Mouse (Mus musculus): ENCODE data around the gene Tbpl1. TPM values are rescaled to one million over a fixed set of nuclear protein-coding genes. Genes with fewer than 3 reads are reported as not detected.

The Tbpl1 gene
- polyA plus RNA-seq, 1 experiment from 2014 or later: 107 TPM

DNA sequence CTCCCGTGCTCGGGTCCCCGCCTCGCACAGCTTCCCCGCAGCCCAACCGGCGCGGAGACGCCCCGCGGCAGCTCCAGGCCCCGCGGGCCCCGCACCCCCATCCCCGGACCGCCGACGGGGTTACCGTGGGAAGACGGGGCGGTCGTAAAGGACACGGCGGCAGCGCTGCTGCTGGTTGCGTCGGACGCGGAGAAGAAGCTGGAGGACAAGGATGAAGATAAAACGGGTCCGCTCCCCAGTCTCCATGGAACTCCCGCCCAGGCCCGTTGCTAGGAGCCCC is 806 bp downstream of the Tbpl1 start:
- Histone ChIP-seq H3K9me3 (no peaks in the 10 kb centered on the region), H3K36me3 (no peaks in the 10 kb centered on the region), H3K27ac (replicated peaks) (peak overlapping the region; percentile 97), H3K4me2 (replicated peaks) (peak overlapping the region; percentile 86; the same call in 1 of the 2 replicates), H3K4me1 (peaks cover 44% of the 10 kb centered on the region), H3K27me3 (no peaks in the 10 kb centered on the region), H3K9ac (replicated peaks) (peak overlapping the region; percentile 76), H3K4me3 (peak overlapping the region; percentile 67)
- no peak for ATAC-seq (replicated peaks)
- under 1% methylated on average over 33 of the region's 33 CpGs for WGBS

DNA sequence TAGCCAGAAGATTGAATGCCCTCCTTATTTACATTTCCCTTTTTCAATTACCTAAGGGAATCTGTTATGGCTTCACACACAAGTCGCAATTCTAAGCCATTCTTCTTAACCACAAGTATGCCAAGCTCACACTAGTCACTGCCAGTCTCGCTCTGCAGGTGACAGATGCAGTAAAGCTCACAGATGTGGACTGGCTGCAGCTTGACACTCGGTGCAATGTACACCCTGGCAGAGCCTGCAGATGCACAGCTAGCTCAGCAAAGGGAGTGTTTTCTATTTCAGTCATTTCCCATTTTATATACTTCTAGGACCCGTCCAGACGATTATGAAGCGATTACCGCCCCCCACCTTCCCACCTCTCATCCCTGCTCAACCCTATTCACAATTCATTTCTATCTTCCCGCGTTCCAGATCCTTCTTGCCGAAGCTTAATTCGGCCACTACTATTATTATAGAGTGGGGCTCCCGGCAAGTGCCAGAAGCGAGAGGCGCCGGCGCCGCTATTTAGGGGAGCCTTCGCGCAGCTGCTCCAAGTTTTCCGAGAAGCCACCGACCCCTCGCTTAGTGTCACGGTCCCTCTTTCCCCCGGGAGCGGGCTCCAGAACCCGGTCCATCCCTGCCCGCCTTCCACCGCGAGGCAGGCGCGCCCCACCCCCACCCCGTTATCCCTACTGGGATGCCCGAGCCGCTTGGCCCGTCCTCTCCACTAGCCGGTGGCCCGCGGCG is 1.3 kb downstream of the Tbpl1 start:
- WGBS: under 1% methylated on average over 35 of the region's 39 CpGs
- ATAC-seq (replicated peaks): peak; percentile 78

DNA sequence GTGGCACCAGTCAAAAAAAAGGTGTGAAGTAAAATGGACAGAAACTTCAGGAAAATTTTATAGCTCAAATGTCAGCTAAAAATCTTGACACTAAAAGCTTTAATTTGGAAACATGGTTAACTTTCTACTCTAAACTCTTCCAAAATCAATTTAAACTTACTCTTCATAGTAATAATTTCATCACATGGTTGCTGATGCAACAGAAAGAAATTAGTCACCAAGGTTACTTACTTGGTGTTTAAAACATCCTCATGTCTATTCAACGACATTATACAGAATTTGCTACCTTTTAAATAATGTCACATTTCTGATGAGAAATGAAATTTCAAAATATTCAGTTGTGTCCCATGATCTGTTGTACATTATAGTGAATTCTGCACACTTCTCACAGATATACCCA is 3.5 kb downstream of the Tbpl1 start:
- no peak overlapping the region for H3K27ac ChIP-seq (replicated peaks)
- H3K36me3 ChIP-seq: no peaks in the 10 kb centered on the region
- H3K9ac ChIP-seq (replicated peaks): no peak overlapping the region
- no peaks in the 10 kb centered on the region for H3K27me3 ChIP-seq
- H3K4me3 ChIP-seq: no peak overlapping the region
- no peaks in the 10 kb centered on the region for H3K9me3 ChIP-seq
- 92% methylated on average over 1 of the region's 1 CpGs for WGBS
- peaks cover 49% of the 10 kb centered on the region for H3K4me1 ChIP-seq
- no peak for ATAC-seq (replicated peaks)
- H3K4me2 ChIP-seq (replicated peaks): no peak overlapping the region

More for the DNA sequence above, 1.3 kb downstream of the Tbpl1 start:
- H3K4me3 ChIP-seq: peak overlapping the region; percentile 67
- H3K9me3 ChIP-seq: no peaks in the 10 kb centered on the region
- H3K9ac ChIP-seq (replicated peaks): peak overlapping the region; percentile 76
- no peaks in the 10 kb centered on the region for H3K27me3 ChIP-seq
- H3K4me1 ChIP-seq: peaks cover 44% of the 10 kb centered on the region
- H3K36me3 ChIP-seq: no peaks in the 10 kb centered on the region
- peak overlapping the region; percentile 97 for H3K27ac ChIP-seq (replicated peaks)
- H3K4me2 ChIP-seq (replicated peaks): peak overlapping the region; percentile 86

DNA sequence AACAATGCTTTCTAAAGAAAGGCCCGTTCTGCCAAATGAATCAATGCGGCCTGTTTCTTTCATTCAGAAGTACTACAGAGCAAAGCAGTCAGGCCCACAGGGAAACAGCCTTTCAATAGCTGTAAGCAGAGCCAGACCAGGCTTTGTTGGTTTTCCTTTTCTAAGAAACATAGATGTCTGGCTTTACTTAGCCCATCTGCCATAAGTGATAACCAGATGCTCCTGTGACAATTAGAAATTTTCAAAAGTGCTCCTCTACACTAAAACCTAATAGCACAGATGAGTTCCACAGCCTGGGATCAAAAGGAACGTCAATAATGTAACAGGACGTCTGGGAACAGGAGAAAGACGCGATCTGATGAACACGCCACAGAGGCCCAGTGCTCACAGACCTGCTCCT is 5.4 kb downstream of the Tbpl1 start:
- WGBS: 42% methylated on average over 7 of the region's 7 CpGs
- H3K4me3 ChIP-seq: no peak overlapping the region
- H3K27ac ChIP-seq (replicated peaks): peak overlapping the region; percentile 21; the same call in 1 of the 2 replicates

DNA sequence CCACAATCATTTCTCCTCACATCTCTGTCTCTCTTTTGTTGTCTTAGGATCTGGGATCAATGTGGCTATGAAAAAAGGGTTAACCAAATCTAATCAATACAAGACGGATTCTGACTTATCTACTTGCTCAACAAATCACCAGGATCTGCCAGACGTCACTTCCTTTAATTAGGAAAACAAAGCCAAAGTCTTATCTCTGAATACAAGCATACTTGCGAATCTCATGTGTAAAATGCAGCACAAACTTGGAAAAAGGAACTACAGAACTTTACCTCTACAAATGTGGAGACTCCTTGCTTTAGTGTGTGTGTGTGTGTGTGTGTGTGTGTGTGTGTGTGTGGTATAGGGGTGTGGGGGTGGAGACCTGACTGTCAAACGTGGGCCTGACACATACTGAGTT is 6.6 kb downstream of the Tbpl1 start:
- whole genome bisulfite sequencing: 64% methylated on average over 4 of the region's 4 CpGs

More for the DNA sequence above, 5.4 kb downstream of the Tbpl1 start:
- H3K4me1 ChIP-seq: peaks cover 44% of the 10 kb centered on the region
- no peaks in the 10 kb centered on the region for H3K27me3 ChIP-seq
- no peak for ATAC-seq (replicated peaks)
- no peak overlapping the region for H3K4me2 ChIP-seq (replicated peaks)
- H3K36me3 ChIP-seq: no peaks in the 10 kb centered on the region
- no peak overlapping the region for H3K9ac ChIP-seq (replicated peaks)
- no peaks in the 10 kb centered on the region for H3K9me3 ChIP-seq

DNA sequence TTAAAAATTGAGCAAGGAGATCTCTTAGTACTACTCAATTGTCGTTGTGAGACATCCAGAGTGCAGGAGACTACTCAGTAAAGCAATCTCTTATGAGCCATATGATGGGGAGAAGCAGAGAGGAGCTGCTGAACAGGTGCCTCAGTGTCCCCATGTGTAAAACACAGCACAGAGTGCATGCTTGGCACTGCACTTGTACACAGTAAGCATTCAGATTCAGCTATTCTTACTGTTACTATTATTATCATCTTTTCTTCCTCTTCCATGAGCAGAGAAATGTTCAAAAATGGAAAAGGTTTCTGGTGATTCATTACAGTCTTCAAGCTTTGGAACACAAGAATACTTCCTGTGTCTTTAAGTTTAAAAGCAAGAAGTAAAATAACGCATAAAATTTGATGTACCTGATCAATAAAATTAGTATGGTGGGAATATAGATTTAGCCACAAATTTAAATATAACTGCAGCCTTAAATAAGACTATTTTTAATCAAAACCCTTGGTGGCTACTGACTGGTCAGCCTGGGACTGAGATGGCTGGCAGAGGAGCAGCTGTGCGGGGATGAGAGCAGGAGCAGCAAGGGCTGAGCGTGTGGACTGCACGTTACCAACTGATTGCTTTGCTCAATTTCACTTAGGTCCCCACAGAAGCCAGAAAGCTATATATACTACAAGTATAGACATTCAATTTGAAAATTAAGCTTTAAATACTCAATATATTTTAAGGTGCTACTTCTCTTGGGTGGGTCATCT is 10.8 kb downstream of the Tbpl1 start:
- Histone ChIP-seq H3K9me3 (no peaks in the 10 kb centered on the region), H3K4me1 (peaks cover 6% of the 10 kb centered on the region), H3K36me3 (no peaks in the 10 kb centered on the region), H3K27me3 (no peaks in the 10 kb centered on the region), H3K27ac (replicated peaks) (no peak overlapping the region), H3K9ac (replicated peaks) (no peak overlapping the region), H3K4me3 (no peak overlapping the region), H3K4me2 (replicated peaks) (no peak overlapping the region)
- no peak for ATAC-seq (replicated peaks)
- 91% methylated on average over 5 of the region's 5 CpGs for WGBS

More for the DNA sequence above, 6.6 kb downstream of the Tbpl1 start:
- Histone ChIP-seq H3K27ac (replicated peaks) (no peak overlapping the region), H3K9ac (replicated peaks) (no peak overlapping the region), H3K9me3 (no peaks in the 10 kb centered on the region), H3K4me1 (peaks cover 42% of the 10 kb centered on the region), H3K27me3 (no peaks in the 10 kb centered on the region), H3K4me2 (replicated peaks) (no peak overlapping the region), H3K4me3 (no peak overlapping the region), H3K36me3 (no peaks in the 10 kb centered on the region)
- ATAC-seq (replicated peaks): no peak

DNA sequence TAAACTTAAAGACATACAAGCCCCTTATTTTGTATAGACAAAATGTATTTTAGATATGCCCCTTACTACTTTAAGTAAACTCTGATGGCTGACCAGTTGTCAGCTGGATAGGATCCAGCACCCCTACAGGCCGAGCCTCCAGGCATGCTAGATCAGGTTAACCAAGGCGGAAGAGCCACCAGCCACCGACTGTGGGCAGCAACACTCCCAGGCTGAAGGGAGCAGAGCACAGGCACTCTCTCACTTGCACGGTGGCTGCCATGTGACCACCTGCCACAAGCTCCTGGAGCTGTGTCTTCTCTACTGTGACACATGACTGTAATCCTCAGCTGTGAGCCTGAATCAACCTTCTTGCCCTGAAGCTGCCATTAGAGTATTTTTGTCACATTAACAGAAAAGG is 13.3 kb downstream of the Tbpl1 start:
- H3K4me3 ChIP-seq: no peak overlapping the region
- H3K4me2 ChIP-seq (replicated peaks): no peak overlapping the region
- no peak overlapping the region for H3K27ac ChIP-seq (replicated peaks)
- no peaks in the 10 kb centered on the region for H3K9me3 ChIP-seq
- WGBS: 53% methylated on average over 4 of the region's 4 CpGs
- no peaks in the 10 kb centered on the region for H3K36me3 ChIP-seq
- no peaks in the 10 kb centered on the region for H3K27me3 ChIP-seq
- no peaks in the 10 kb centered on the region for H3K4me1 ChIP-seq
- ATAC-seq (replicated peaks): no peak; the same call in 1 of the 2 replicates
- H3K9ac ChIP-seq (replicated peaks): no peak overlapping the region

DNA sequence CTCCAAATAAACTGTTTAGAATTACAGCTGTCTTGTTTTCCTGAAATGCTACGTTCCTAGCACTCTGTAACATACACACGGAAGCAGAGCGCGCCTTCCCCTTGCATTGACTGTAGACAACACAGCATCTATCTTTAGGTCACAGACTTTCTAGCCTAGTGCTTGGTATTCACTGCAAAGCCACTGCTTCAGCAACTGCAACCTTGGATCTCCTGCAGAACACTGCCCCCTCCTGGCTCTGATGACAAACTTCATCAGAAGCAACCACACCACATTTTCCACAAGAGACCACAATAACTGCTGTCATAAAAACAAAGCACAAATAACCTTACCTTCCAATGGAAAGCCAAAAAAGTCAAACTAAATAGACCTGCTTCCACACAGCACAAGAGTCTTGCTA is 17.2 kb downstream of the Tbpl1 start:
- H3K4me3 ChIP-seq: no peak overlapping the region
- H3K4me2 ChIP-seq (replicated peaks): no peak overlapping the region
- H3K9me3 ChIP-seq: no peaks in the 10 kb centered on the region
- no peak overlapping the region for H3K27ac ChIP-seq (replicated peaks)
- 75% methylated on average over 4 of the region's 4 CpGs for WGBS
- peak; percentile 53 for ATAC-seq (replicated peaks)
- no peaks in the 10 kb centered on the region for H3K27me3 ChIP-seq
- H3K4me1 ChIP-seq: no peaks in the 10 kb centered on the region
- peaks cover 6% of the 10 kb centered on the region; the same call in 1 of the 2 replicates for H3K36me3 ChIP-seq
- no peak overlapping the region for H3K9ac ChIP-seq (replicated peaks)

DNA sequence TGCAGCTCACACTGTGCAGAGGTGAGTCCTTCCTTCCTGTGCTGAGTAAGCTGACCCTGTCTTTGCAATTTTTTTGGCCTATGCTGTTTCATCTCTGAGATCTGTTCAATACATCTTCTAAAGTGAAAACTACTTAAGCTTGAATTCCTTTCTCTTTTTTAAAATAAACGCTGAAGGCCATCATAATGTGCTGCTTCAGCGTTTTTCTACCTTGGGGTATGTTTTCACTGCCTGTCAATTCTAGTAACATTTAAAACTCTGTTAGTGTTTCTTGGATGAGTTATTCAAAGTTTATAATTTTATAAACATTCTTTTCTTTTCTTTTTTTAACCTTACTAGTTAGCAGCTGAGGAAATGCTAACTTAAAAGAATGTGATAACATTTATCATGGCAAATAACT is 18.8 kb downstream of the Tbpl1 start:
- H3K9me3 ChIP-seq: no peaks in the 10 kb centered on the region
- H3K4me3 ChIP-seq: no peak overlapping the region
- H3K27me3 ChIP-seq: no peaks in the 10 kb centered on the region
- 95% methylated on average over 2 of the region's 2 CpGs for WGBS
- H3K9ac ChIP-seq (replicated peaks): no peak overlapping the region
- peaks cover 21% of the 10 kb centered on the region for H3K36me3 ChIP-seq
- no peak overlapping the region for H3K4me2 ChIP-seq (replicated peaks)
- H3K4me1 ChIP-seq: no peaks in the 10 kb centered on the region
- no peak overlapping the region for H3K27ac ChIP-seq (replicated peaks)
- no peak for ATAC-seq (replicated peaks)

DNA sequence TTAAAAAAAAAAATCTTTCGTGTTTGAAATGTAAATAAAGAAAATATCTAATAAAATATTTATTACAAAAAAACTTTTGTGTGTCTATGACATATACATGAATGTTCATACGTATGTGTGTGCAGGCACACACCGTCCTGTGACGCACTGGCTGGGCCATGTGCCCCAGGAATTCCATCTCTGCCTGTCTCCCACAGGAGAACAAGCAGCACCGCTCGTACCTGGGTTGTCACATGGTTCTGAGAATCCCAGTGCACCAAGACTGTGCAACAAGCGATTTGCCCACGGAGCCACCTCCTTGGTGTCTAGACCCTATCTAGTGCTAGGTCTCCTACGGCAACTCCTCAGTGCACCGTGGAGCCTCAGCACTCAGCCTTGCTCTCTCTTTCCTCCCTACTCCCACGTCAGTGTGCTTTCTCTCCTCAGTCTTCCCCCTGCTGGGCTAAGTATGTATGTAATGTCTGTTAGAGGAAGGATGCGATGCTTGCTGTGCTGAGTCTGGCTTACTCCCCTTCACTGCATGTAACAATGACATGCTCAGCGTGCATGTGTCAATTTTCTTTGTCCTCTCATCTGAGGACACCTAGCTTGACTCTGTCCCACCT is 21.5 kb downstream of the Tbpl1 start:
- WGBS: 87% methylated on average over 13 of the region's 13 CpGs
- Histone ChIP-seq H3K4me3 (no peak overlapping the region), H3K27me3 (no peaks in the 10 kb centered on the region), H3K36me3 (peaks cover 47% of the 10 kb centered on the region), H3K4me2 (replicated peaks) (no peak overlapping the region), H3K9me3 (no peaks in the 10 kb centered on the region), H3K27ac (replicated peaks) (no peak overlapping the region), H3K9ac (replicated peaks) (no peak overlapping the region), H3K4me1 (no peaks in the 10 kb centered on the region)
- ATAC-seq (replicated peaks): peak; percentile 18; the same call in 1 of the 2 replicates

DNA sequence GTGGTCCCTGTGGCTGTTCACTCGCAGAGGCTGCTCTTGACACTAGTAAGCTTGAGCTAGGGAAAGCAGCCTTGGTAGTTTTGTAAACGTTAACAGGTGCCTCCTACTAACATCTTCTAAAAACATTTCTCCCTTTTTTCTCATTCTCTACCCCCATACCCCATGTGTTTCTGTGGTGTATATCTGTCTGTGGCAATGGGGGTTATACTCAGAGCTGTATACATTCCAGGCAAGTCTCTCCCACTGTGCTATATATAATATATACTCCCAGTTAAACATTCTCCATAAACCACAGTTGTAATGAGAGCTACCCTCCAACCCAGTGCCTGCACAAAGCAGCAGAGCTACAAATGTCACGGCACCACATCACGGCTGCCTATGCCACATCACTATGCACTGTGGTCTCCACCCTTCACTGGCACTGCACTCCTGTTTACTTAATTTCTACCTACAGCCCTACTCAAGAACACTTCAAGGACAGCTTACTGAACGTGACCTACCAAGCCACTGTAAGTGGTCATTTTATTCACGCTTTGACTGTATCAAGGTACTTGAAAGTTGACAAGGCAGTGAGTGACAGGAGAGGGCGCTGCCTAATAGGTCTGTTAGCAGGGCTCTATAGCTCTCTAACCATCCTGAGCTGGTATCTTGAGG is 23.4 kb downstream of the Tbpl1 start:
- Histone ChIP-seq H3K9ac (replicated peaks) (no peak overlapping the region), H3K4me2 (replicated peaks) (no peak overlapping the region), H3K27me3 (no peaks in the 10 kb centered on the region), H3K9me3 (no peaks in the 10 kb centered on the region), H3K4me1 (no peaks in the 10 kb centered on the region), H3K27ac (replicated peaks) (no peak overlapping the region), H3K4me3 (no peak overlapping the region), H3K36me3 (peaks cover 47% of the 10 kb centered on the region)
- WGBS: 87% methylated on average over 7 of the region's 7 CpGs
- ATAC-seq (replicated peaks): no peak

DNA sequence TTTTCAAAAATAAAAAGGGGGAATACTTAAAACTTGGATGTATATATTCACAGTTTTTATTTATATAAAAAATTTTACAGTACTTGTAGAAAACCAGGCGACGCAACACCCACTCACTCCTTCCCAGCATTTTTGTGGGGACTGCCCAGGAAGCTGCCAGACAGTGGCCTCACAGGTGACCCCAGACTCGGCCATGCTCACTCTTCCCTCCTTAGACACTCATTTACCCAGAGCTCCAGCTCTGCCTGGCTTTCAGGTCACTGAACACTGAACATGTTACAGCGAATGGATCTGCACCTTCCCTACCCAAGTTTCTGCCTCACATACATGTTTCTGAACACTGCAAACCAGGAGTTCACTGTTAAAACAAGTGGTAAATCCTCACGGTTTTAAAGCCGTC is 27.9 kb downstream of the Tbpl1 start:
- H3K27ac ChIP-seq (replicated peaks): no peak overlapping the region
- H3K4me1 ChIP-seq: peaks cover 10% of the 10 kb centered on the region
- H3K9ac ChIP-seq (replicated peaks): no peak overlapping the region
- no peak overlapping the region for H3K4me3 ChIP-seq
- no peak overlapping the region for H3K4me2 ChIP-seq (replicated peaks)
- H3K27me3 ChIP-seq: no peaks in the 10 kb centered on the region
- 91% methylated on average over 6 of the region's 6 CpGs for WGBS
- no peaks in the 10 kb centered on the region for H3K9me3 ChIP-seq
- peaks cover 37% of the 10 kb centered on the region for H3K36me3 ChIP-seq
- ATAC-seq (replicated peaks): no peak
